Mouse (Mus musculus): ENCODE data around the gene Cog1. TPM values are rescaled to one million over a fixed set of nuclear protein-coding genes. Genes with fewer than 3 reads are reported as not detected.
A peak's percentile ranks its signal among the peaks of the same experiment; 100 is the strongest.

Gene Cog1
- polyA plus RNA-seq, 1 experiment = 15.6 TPM

- H3K36me3 ChIP-seq (ENCODE audit: control insufficient read depth, insufficient read depth, low read length, poor library complexity, severe bottlenecking) = peaks cover 27% of the 10 kb centered on the region
- no peaks in the 10 kb centered on the region for H3K4me1 ChIP-seq (ENCODE audit: control insufficient read depth, insufficient read depth, low read length)
- H3K27ac ChIP-seq (ENCODE audit: insufficient read depth, low read length) = no peak overlapping the region
- H3K27me3 ChIP-seq (ENCODE audit: control insufficient read depth, insufficient read depth, low read length, poor library complexity, severe bottlenecking) = no peaks in the 10 kb centered on the region
- no peak overlapping the region for H3K4me3 ChIP-seq (ENCODE audit: low read depth, low read length)
- TF ChIP-seq POLR2A (IDR thresholded peaks at IDR 0.05; ENCODE audit: insufficient read depth, low read length) = no peak
- H3K9ac ChIP-seq (ENCODE audit: low read depth, poor library complexity, severe bottlenecking) = no peak overlapping the region
- no peaks in the 10 kb centered on the region for H3K9me3 ChIP-seq (replicated peaks; ENCODE audit: control insufficient read depth, insufficient read depth, low read length, poor library complexity, severe bottlenecking)
Measured at GRCm38 (mm10) chr11:113666205-113666604, 17.2 kb downstream of the Cog1 start.

- no peaks in the 10 kb centered on the region for H3K9me3 ChIP-seq (replicated peaks; ENCODE audit: control insufficient read depth, insufficient read depth, low read length, poor library complexity, severe bottlenecking)
- H3K36me3 ChIP-seq (ENCODE audit: control insufficient read depth, insufficient read depth, low read length, poor library complexity, severe bottlenecking) = peaks cover 23% of the 10 kb centered on the region
- no peak overlapping the region for H3K4me3 ChIP-seq (ENCODE audit: low read depth, low read length)
- no peaks in the 10 kb centered on the region for H3K4me1 ChIP-seq (ENCODE audit: control insufficient read depth, insufficient read depth, low read length)
- no peak for TF ChIP-seq CTCF (IDR thresholded peaks at IDR 0.05; ENCODE audit: low read depth, low read length)
- 0 out of 2 replicates have a peak, but pooled peaks have one; percentile 32 for TF ChIP-seq EP300 (IDR thresholded peaks at IDR 0.05; ENCODE audit: insufficient read depth, low read depth, low read length)
- no peak overlapping the region for H3K27ac ChIP-seq (ENCODE audit: insufficient read depth, low read length)
- no peaks in the 10 kb centered on the region for H3K27me3 ChIP-seq (ENCODE audit: control insufficient read depth, insufficient read depth, low read length, poor library complexity, severe bottlenecking)
- no peak overlapping the region for H3K9ac ChIP-seq (ENCODE audit: low read depth, poor library complexity, severe bottlenecking)
Measured at GRCm38 (mm10) chr11:113666648-113667047, 17.7 kb downstream of the Cog1 start.

GRCm38 (mm10) chr11:113667122-113667521, 18.2 kb downstream of the Cog1 start:
- no peaks in the 10 kb centered on the region for H3K27me3 ChIP-seq (ENCODE audit: control insufficient read depth, insufficient read depth, low read length, poor library complexity, severe bottlenecking)
- no peaks in the 10 kb centered on the region for H3K9me3 ChIP-seq (replicated peaks; ENCODE audit: control insufficient read depth, insufficient read depth, low read length, poor library complexity, severe bottlenecking)
- no peak overlapping the region for H3K9ac ChIP-seq (ENCODE audit: low read depth, poor library complexity, severe bottlenecking)
- no peak for TF ChIP-seq POLR2A (IDR thresholded peaks at IDR 0.05; ENCODE audit: insufficient read depth, low read length)
- no peak for TF ChIP-seq EP300 (IDR thresholded peaks at IDR 0.05; ENCODE audit: insufficient read depth, low read depth, low read length)
- no peak for TF ChIP-seq CTCF (IDR thresholded peaks at IDR 0.05; ENCODE audit: low read depth, low read length)
- H3K27ac ChIP-seq (ENCODE audit: insufficient read depth, low read length) = no peak overlapping the region
- H3K4me3 ChIP-seq (ENCODE audit: low read depth, low read length) = no peak overlapping the region
- peaks cover 18% of the 10 kb centered on the region for H3K36me3 ChIP-seq (ENCODE audit: control insufficient read depth, insufficient read depth, low read length, poor library complexity, severe bottlenecking)
- no peaks in the 10 kb centered on the region for H3K4me1 ChIP-seq (ENCODE audit: control insufficient read depth, insufficient read depth, low read length)

GRCm38 (mm10) chr11:113667704-113668103, 18.7 kb downstream of the Cog1 start:
- no peak overlapping the region for H3K4me3 ChIP-seq (ENCODE audit: low read depth, low read length)
- peaks cover 15% of the 10 kb centered on the region for H3K36me3 ChIP-seq (ENCODE audit: control insufficient read depth, insufficient read depth, low read length, poor library complexity, severe bottlenecking)
- H3K4me1 ChIP-seq (ENCODE audit: control insufficient read depth, insufficient read depth, low read length) = no peaks in the 10 kb centered on the region
- H3K27ac ChIP-seq (ENCODE audit: insufficient read depth, low read length) = no peak overlapping the region
- no peak for TF ChIP-seq EP300 (IDR thresholded peaks at IDR 0.05; ENCODE audit: insufficient read depth, low read depth, low read length)
- TF ChIP-seq POLR2A (IDR thresholded peaks at IDR 0.05; ENCODE audit: insufficient read depth, low read length) = no peak
- no peak for TF ChIP-seq CTCF (IDR thresholded peaks at IDR 0.05; ENCODE audit: low read depth, low read length)
- no peaks in the 10 kb centered on the region for H3K9me3 ChIP-seq (replicated peaks; ENCODE audit: control insufficient read depth, insufficient read depth, low read length, poor library complexity, severe bottlenecking)
- no peaks in the 10 kb centered on the region for H3K27me3 ChIP-seq (ENCODE audit: control insufficient read depth, insufficient read depth, low read length, poor library complexity, severe bottlenecking)
- H3K9ac ChIP-seq (ENCODE audit: low read depth, poor library complexity, severe bottlenecking) = no peak overlapping the region

- H3K36me3 ChIP-seq (ENCODE audit: control insufficient read depth, insufficient read depth, low read length, poor library complexity, severe bottlenecking) = peaks cover 8% of the 10 kb centered on the region
Measured at GRCm38 (mm10) chr11:113668857-113669256, 19.9 kb downstream of the Cog1 start.

GRCm38 (mm10) chr11:113669711-113670110, 20.7 kb downstream of the Cog1 start:
- no peaks in the 10 kb centered on the region for H3K9me3 ChIP-seq (replicated peaks; ENCODE audit: control insufficient read depth, insufficient read depth, low read length, poor library complexity, severe bottlenecking)
- no peaks in the 10 kb centered on the region for H3K4me1 ChIP-seq (ENCODE audit: control insufficient read depth, insufficient read depth, low read length)
- TF ChIP-seq POLR2A (IDR thresholded peaks at IDR 0.05; ENCODE audit: insufficient read depth, low read length) (no peak), EP300 (IDR thresholded peaks at IDR 0.05; ENCODE audit: insufficient read depth, low read depth, low read length) (no peak), CTCF (IDR thresholded peaks at IDR 0.05; ENCODE audit: low read depth, low read length) (no peak)
- H3K27ac ChIP-seq (ENCODE audit: insufficient read depth, low read length) = no peak overlapping the region
- H3K27me3 ChIP-seq (ENCODE audit: control insufficient read depth, insufficient read depth, low read length, poor library complexity, severe bottlenecking) = no peaks in the 10 kb centered on the region
- H3K4me3 ChIP-seq (ENCODE audit: low read depth, low read length) = no peak overlapping the region
- no peak overlapping the region for H3K9ac ChIP-seq (ENCODE audit: low read depth, poor library complexity, severe bottlenecking)
- H3K36me3 ChIP-seq (ENCODE audit: control insufficient read depth, insufficient read depth, low read length, poor library complexity, severe bottlenecking) = peaks cover 8% of the 10 kb centered on the region

More at GRCm38 (mm10) chr11:113668857-113669256, 19.9 kb downstream of the Cog1 start:
- TF ChIP-seq POLR2A (IDR thresholded peaks at IDR 0.05; ENCODE audit: insufficient read depth, low read length) (no peak), CTCF (IDR thresholded peaks at IDR 0.05; ENCODE audit: low read depth, low read length) (no peak), EP300 (IDR thresholded peaks at IDR 0.05; ENCODE audit: insufficient read depth, low read depth, low read length) (no peak)
- Histone ChIP-seq H3K4me3 (ENCODE audit: low read depth, low read length) (no peak overlapping the region), H3K9ac (ENCODE audit: low read depth, poor library complexity, severe bottlenecking) (no peak overlapping the region), H3K4me1 (ENCODE audit: control insufficient read depth, insufficient read depth, low read length) (no peaks in the 10 kb centered on the region), H3K27ac (ENCODE audit: insufficient read depth, low read length) (no peak overlapping the region), H3K27me3 (ENCODE audit: control insufficient read depth, insufficient read depth, low read length, poor library complexity, severe bottlenecking) (no peaks in the 10 kb centered on the region), H3K9me3 (replicated peaks; ENCODE audit: control insufficient read depth, insufficient read depth, low read length, poor library complexity, severe bottlenecking) (no peaks in the 10 kb centered on the region)

Measured in ES-Bruce4 (cell line).